Comparison of ENCODE assay signal across 8 mouse cellular contexts in genomic region chr9:69988706-69989302, GRCm38 (mm10). TPM values are rescaled to one million over a fixed set of nuclear protein-coding genes. Genes with fewer than 3 reads are reported as not detected.
A peak's percentile ranks its signal among the peaks of the same experiment; 100 is the strongest.
DNase-seq lines count a peak whose midpoint lies in the region; ATAC-seq and TF ChIP-seq lines count a peak whose summit lies in the region.

No protein-coding gene starts in this region.

- H3K27me3 ChIP-seq in heart, embryonic 12.5 days (replicated peaks) = no peaks in the 10 kb centered on the region
- H3K27me3 ChIP-seq in G1E (ENCODE audit: insufficient read depth, low read length) = peaks cover 6% of the 10 kb centered on the region; the same call in 1 of the 2 replicates
- H3K27me3 ChIP-seq in forebrain, postnatal 0 days (ENCODE audit: insufficient read depth, low read length) = no peaks in the 10 kb centered on the region

- peaks cover 10% of the 10 kb centered on the region; the same call in 1 of the 2 replicates for H3K36me3 ChIP-seq in heart, embryonic 12.5 days
- H3K36me3 ChIP-seq in G1E (replicated peaks) = peaks cover 20% of the 10 kb centered on the region
- H3K36me3 ChIP-seq in forebrain, postnatal 0 days (ENCODE audit: insufficient read depth) = peaks cover 5% of the 10 kb centered on the region
- no peaks in the 10 kb centered on the region for H3K36me3 ChIP-seq in macrophage (ENCODE audit: inconsistent target)

- no peak for DNase-seq in heart, adult 8-10 months (ENCODE audit: low spot score)
- no peak for DNase-seq in G1E (ENCODE audit: low spot score)
- DNase-seq in forebrain, postnatal 0 days = no peak
- DNase-seq in urinary bladder, postnatal 10 days (ENCODE audit: low spot score) = no peak
- DNase-seq in left cerebral cortex, adult 8-10 months (ENCODE audit: low spot score in 2 of 2) = no peak
- DNase-seq in frontal cortex, postnatal 10 days (ENCODE audit: low spot score in 2 of 2) = no peak

- H3K9me3 ChIP-seq in heart, embryonic 12.5 days (replicated peaks) = no peaks in the 10 kb centered on the region
- H3K9me3 ChIP-seq in G1E (replicated peaks) = no peaks in the 10 kb centered on the region
- H3K9me3 ChIP-seq in forebrain, postnatal 0 days (ENCODE audit: low read length) = no peaks in the 10 kb centered on the region

- peak overlapping the region; percentile 51; the same call in 1 of the 2 replicates for H3K9ac ChIP-seq in heart, embryonic 12.5 days
- H3K9ac ChIP-seq in forebrain, postnatal 0 days = peak overlapping the region; percentile 98

- H3K27ac ChIP-seq in heart, embryonic 12.5 days (ENCODE audit: poor library complexity, severe bottlenecking) = peak overlapping the region; percentile 82
- H3K27ac ChIP-seq in forebrain, postnatal 0 days (ENCODE audit: low read depth, low read length) = peak overlapping the region; percentile 90
- peak overlapping the region; percentile 46 for H3K27ac ChIP-seq in macrophage

- H3K4me1 ChIP-seq in heart, embryonic 12.5 days (replicated peaks) = peaks cover 34% of the 10 kb centered on the region
- H3K4me1 ChIP-seq in G1E (ENCODE audit: insufficient read depth, low read depth, low read length) = peaks cover 47% of the 10 kb centered on the region
- H3K4me1 ChIP-seq in forebrain, postnatal 0 days (ENCODE audit: insufficient read depth) = peaks cover 8% of the 10 kb centered on the region; the same call in 1 of the 2 replicates

- 26% methylated on average over 16 of the region's 16 CpGs for WGBS in heart, embryonic 12.5 days
- WGBS in forebrain, postnatal 0 days = 38% methylated on average over 16 of the region's 16 CpGs
- 31% methylated on average over 16 of the region's 16 CpGs for WGBS in macrophage (ENCODE audit: missing documents)

- peak overlapping the region; percentile 80 for H3K4me2 ChIP-seq in heart, embryonic 12.5 days
- H3K4me2 ChIP-seq in forebrain, postnatal 0 days (ENCODE audit: low read depth) = peak overlapping the region; percentile 65

- peak overlapping the region; percentile 96 for H3K4me3 ChIP-seq in heart, embryonic 12.5 days
- H3K4me3 ChIP-seq in G1E (ENCODE audit: low read depth, low read length) = peak overlapping the region; percentile 98
- peak overlapping the region; percentile 99 for H3K4me3 ChIP-seq in forebrain, postnatal 0 days (ENCODE audit: low read depth, low read length)
- peak overlapping the region; percentile 21; the same call in 1 of the 2 replicates for H3K4me3 ChIP-seq in macrophage (ENCODE audit: inconsistent target)

- no peak for TF ChIP-seq CTCF in G1E (IDR thresholded peaks at IDR 0.05; ENCODE audit: low read depth, low read length)
- no peak for TF ChIP-seq CTCF in forebrain, postnatal 0 days (IDR thresholded peaks at IDR 0.05; ENCODE audit: low read depth)

- peaks cover 35% of the 10 kb centered on the region for H3K79me2 ChIP-seq in macrophage (ENCODE audit: inconsistent target)

- peak; percentile 15; the same call in 1 of the 2 replicates for ATAC-seq in heart, embryonic 12.5 days (ENCODE audit: insufficient number of reproducible peaks, low FRiP score)
- no peak for ATAC-seq in G1E (ENCODE audit: extremely low read depth, insufficient number of reproducible peaks, low FRiP score, poor library complexity, severe bottlenecking)
- ATAC-seq in forebrain, postnatal 0 days = no peak

RNA-seq across cellular contexts. Expression of gene Bnip2, which starts 0.5 kb away (rescaled TPM):
- polyA plus RNA-seq in heart, embryonic 12.5 days (2016; fragmentation: Nextera tagmentation; extraction: Ambion mirVana) = 119 and 127 TPM in 2 replicates
- total RNA-seq in heart, adult 8-10 months (2022) = 100 to 1,000 TPM in 2 of 4 experiments, 10 to 100 TPM in 2; 89.6 to 104 (median 99.6) TPM
- total RNA-seq in G1E (2014; fragmentation: Nextera tagmentation) = 103 and 106 TPM in 2 replicates
- total RNA-seq in G1E (2017) = 167 and 186 TPM in 2 replicates
- 37.0 and 38.0 TPM in 2 replicates for polyA plus RNA-seq in G1E (2012)
- 69.4 and 75.0 TPM in 2 replicates for total RNA-seq in forebrain, postnatal 0 days (2014; rRNA removed)
- 48.5 and 53.2 TPM in 2 replicates for polyA plus RNA-seq in forebrain, postnatal 0 days (2015; fragmentation: Nextera tagmentation; extraction: Ambion mirVana)
- total RNA-seq in macrophage (2018; cell fraction: chromatin; rRNA removed) = 100 to 1,000 TPM; 171 to 445 (median 317) TPM
- total RNA-seq in macrophage (2018; cell fraction: cytosol; rRNA removed) = 100 to 1,000 TPM; 107 to 183 (median 142) TPM
- total RNA-seq in macrophage (2018; cell fraction: nucleus; rRNA removed) = 100 to 1,000 TPM; 158 to 335 (median 244) TPM
- 124 to 188 TPM (median 130 TPM) in 3 replicates for polyA plus RNA-seq in macrophage (2018)
- 10 to 100 TPM; 32.1 to 47.1 (median 40.2) TPM for total RNA-seq in left cerebral cortex, adult 8-10 months (2022)

RNA-seq across cellular contexts. Expression of gene Gtf2a2, which starts 23.5 kb away (rescaled TPM):
- polyA plus RNA-seq in heart, embryonic 12.5 days (2016; fragmentation: Nextera tagmentation; extraction: Ambion mirVana) = 148 TPM in 2 replicates
- 10 to 100 TPM; 50.6 to 58.9 (median 53.5) TPM for total RNA-seq in heart, adult 8-10 months (2022)
- total RNA-seq in G1E (2014; fragmentation: Nextera tagmentation) (83.4 and 91.8 TPM in 2 replicates), G1E (2017) (180 and 188 TPM in 2 replicates)
- polyA plus RNA-seq in G1E (2012) (47.4 and 67.6 TPM in 2 replicates), macrophage (2018) (35.0 to 52.9 TPM (median 40.1 TPM) in 3 replicates)
- total RNA-seq in forebrain, postnatal 0 days (2014; rRNA removed) = 139 and 206 TPM in 2 replicates
- 257 and 317 TPM in 2 replicates for polyA plus RNA-seq in forebrain, postnatal 0 days (2015; fragmentation: Nextera tagmentation; extraction: Ambion mirVana)
- total RNA-seq in macrophage (2018; cell fraction: chromatin; rRNA removed) = 100 to 1,000 TPM in 15 of 26 experiments, 10 to 100 TPM in 11; 45.5 to 199 (median 114) TPM
- total RNA-seq in macrophage (2018; cell fraction: cytosol; rRNA removed) = 10 to 100 TPM; 19.8 to 39.3 (median 29.5) TPM
- 100 to 1,000 TPM in 7 of 26 experiments, 10 to 100 TPM in 19; 58.4 to 165 (median 76.7) TPM for total RNA-seq in macrophage (2018; cell fraction: nucleus; rRNA removed)
- total RNA-seq in left cerebral cortex, adult 8-10 months (2022) = 10 to 100 TPM; 46.0 to 59.2 (median 52.4) TPM

RNA-seq across cellular contexts. Expression of gene Gcnt3, which starts 49.1 kb away (rescaled TPM):
- not detected in 2 replicates for polyA plus RNA-seq in heart, embryonic 12.5 days (2016; fragmentation: Nextera tagmentation; extraction: Ambion mirVana)
- under 1 TPM in 2 of 4 experiments, not detected in 2; 0.09 to 0.14 TPM for total RNA-seq in heart, adult 8-10 months (2022)
- total RNA-seq in G1E (2014; fragmentation: Nextera tagmentation) = not detected in 2 replicates
- total RNA-seq in G1E (2017) = 0.11 TPM in 1 of 2 replicates, not detected in the other
- polyA plus RNA-seq in G1E (2012) = not detected in 2 replicates
- not detected in 2 replicates for total RNA-seq in forebrain, postnatal 0 days (2014; rRNA removed)
- not detected in 2 replicates for polyA plus RNA-seq in forebrain, postnatal 0 days (2015; fragmentation: Nextera tagmentation; extraction: Ambion mirVana)
- total RNA-seq in macrophage (2018; cell fraction: chromatin; rRNA removed) = not detected
- total RNA-seq in macrophage (2018; cell fraction: cytosol; rRNA removed) = not detected
- not detected for total RNA-seq in macrophage (2018; cell fraction: nucleus; rRNA removed)
- not detected in 3 replicates for polyA plus RNA-seq in macrophage (2018)
- not detected for total RNA-seq in left cerebral cortex, adult 8-10 months (2022)

Comparison
In these comparisons a context has a peak if more than half of its experiments do, and no peak if none do; other contexts are left out.
1. H3K4me3 ChIP-seq: peak in every context shown above with its lines; median percentile 99 in forebrain, postnatal 0 days; 98 in G1E; 96 in heart, embryonic 12.5 days; 21 in macrophage.